In the genomic region with DNA sequence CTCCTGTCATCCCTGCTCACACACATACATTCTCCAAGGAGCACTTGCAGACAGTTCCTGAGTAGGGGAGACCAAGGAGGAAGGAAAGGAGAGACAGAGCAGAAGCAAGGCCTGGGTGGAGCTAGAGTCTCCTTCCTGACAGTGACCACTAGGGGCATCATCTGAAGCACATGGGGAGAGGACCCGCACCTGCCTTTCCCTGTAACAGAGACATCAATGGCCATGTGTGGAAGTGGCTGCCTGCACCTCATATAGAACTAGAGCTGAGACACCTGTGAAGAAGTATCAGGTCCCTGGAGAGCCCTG, we compare ENCODE assay signal across 11 mouse cellular contexts.
A peak's percentile ranks its signal among the peaks of the same experiment; 100 is the strongest.
DNase-seq lines count a peak whose midpoint lies in the region; ATAC-seq and TF ChIP-seq lines count a peak whose summit lies in the region.
"Had no signal": no experiment of that assay in that cellular context is flagged by ENCODE, and none has a peak within 500 bp of the region (broad histone marks: within the 10 kb centered on the region; RNA-seq: fewer than 3 reads in every experiment).

No protein-coding gene starts in this region.

- peak; percentile 48 for DNase-seq in lung, postnatal 0 days (ENCODE audit: low spot score)
- no peak for DNase-seq in lung, postnatal 4 days
- peak; percentile 35 for DNase-seq in ZHBTc4 (ENCODE audit: low read depth, low spot score)
- DNase-seq in adrenal gland, postnatal 10 days, result no peak
- DNase-seq in cerebellum, postnatal 36 days, result no peak
- DNase-seq: cerebellum, adult 11-12 months had no signal

- no peaks in the 10 kb centered on the region for H3K36me3 ChIP-seq in lung, postnatal 0 days (ENCODE audit: insufficient read depth, low read length)
- no peaks in the 10 kb centered on the region for H3K36me3 ChIP-seq in intestine, embryonic 16.5 days (ENCODE audit: control insufficient read depth, insufficient read depth, low read length)
- no peaks in the 10 kb centered on the region; the same call in 1 of the 2 replicates for H3K36me3 ChIP-seq in stomach, embryonic 15.5 days
- H3K36me3 ChIP-seq in forebrain, embryonic 15.5 days, result no peaks in the 10 kb centered on the region
- H3K36me3 ChIP-seq: heart, embryonic 13.5 days; limb, embryonic 13.5 days had no signal

- peak; percentile 72 for TF ChIP-seq CTCF in lung, postnatal 0 days (IDR thresholded peaks at IDR 0.05)

- H3K4me2 ChIP-seq in lung, postnatal 0 days (replicated peaks; ENCODE audit: low read depth, low read length), result no peak overlapping the region
- no peak overlapping the region for H3K4me2 ChIP-seq in intestine, embryonic 16.5 days (ENCODE audit: low read depth, low read length)
- H3K4me2 ChIP-seq in stomach, embryonic 15.5 days, result no peak overlapping the region
- no peak overlapping the region for H3K4me2 ChIP-seq in forebrain, embryonic 15.5 days (replicated peaks)
- H3K4me2 ChIP-seq: heart, embryonic 13.5 days; limb, embryonic 13.5 days had no signal

- no peak for TF ChIP-seq EP300 in lung, postnatal 0 days (IDR thresholded peaks at IDR 0.05)

- no peak overlapping the region for H3K9ac ChIP-seq in lung, postnatal 0 days (replicated peaks; ENCODE audit: low read depth)
- H3K9ac ChIP-seq in intestine, embryonic 16.5 days (ENCODE audit: low read depth, low read length), result no peak overlapping the region
- H3K9ac ChIP-seq in stomach, embryonic 15.5 days, result no peak overlapping the region
- H3K9ac ChIP-seq in forebrain, embryonic 15.5 days (replicated peaks), result no peak overlapping the region
- H3K9ac ChIP-seq: heart, embryonic 13.5 days; limb, embryonic 13.5 days had no signal

- H3K4me3 ChIP-seq in lung, postnatal 0 days (ENCODE audit: low read depth, low read length), result no peak overlapping the region
- no peak overlapping the region for H3K4me3 ChIP-seq in intestine, embryonic 16.5 days (ENCODE audit: low read length)
- H3K4me3 ChIP-seq in stomach, embryonic 15.5 days (replicated peaks), result no peak overlapping the region
- H3K4me3 ChIP-seq in forebrain, embryonic 15.5 days, result no peak overlapping the region
- H3K4me3 ChIP-seq: heart, embryonic 13.5 days; limb, embryonic 13.5 days had no signal

- 21% methylated on average over 1 of the region's 1 CpGs for WGBS in lung, postnatal 0 days
- WGBS in intestine, embryonic 16.5 days, result 42% methylated on average over 1 of the region's 1 CpGs
- 38% methylated on average over 1 of the region's 1 CpGs for WGBS in stomach, embryonic 15.5 days
- 34% methylated on average over 1 of the region's 1 CpGs for WGBS in forebrain, embryonic 15.5 days

- H3K27ac ChIP-seq in lung, postnatal 0 days (ENCODE audit: low read length), result no peak overlapping the region
- peak overlapping the region; percentile 19; the same call in 1 of the 2 replicates for H3K27ac ChIP-seq in intestine, embryonic 16.5 days (ENCODE audit: low read length)
- no peak overlapping the region for H3K27ac ChIP-seq in stomach, embryonic 15.5 days
- no peak overlapping the region for H3K27ac ChIP-seq in forebrain, embryonic 15.5 days (replicated peaks)
- H3K27ac ChIP-seq: heart, embryonic 13.5 days; limb, embryonic 13.5 days had no signal

- H3K9me3 ChIP-seq in lung, postnatal 0 days (ENCODE audit: low read length), result no peaks in the 10 kb centered on the region
- no peaks in the 10 kb centered on the region for H3K9me3 ChIP-seq in intestine, embryonic 16.5 days (ENCODE audit: control insufficient read depth, low read length)
- no peaks in the 10 kb centered on the region for H3K9me3 ChIP-seq in stomach, embryonic 15.5 days
- H3K9me3 ChIP-seq in forebrain, embryonic 15.5 days, result no peaks in the 10 kb centered on the region
- H3K9me3 ChIP-seq: heart, embryonic 13.5 days; limb, embryonic 13.5 days had no signal

- H3K4me1 ChIP-seq in lung, postnatal 0 days (ENCODE audit: insufficient read depth, low read depth, low read length), result no peaks in the 10 kb centered on the region
- 0 out of 2 replicates have a peak, but pooled peaks cover 2% of the 10 kb centered on the region for H3K4me1 ChIP-seq in intestine, embryonic 16.5 days (ENCODE audit: control insufficient read depth, insufficient read depth, low read length)
- peaks cover 3% of the 10 kb centered on the region; the same call in 1 of the 2 replicates for H3K4me1 ChIP-seq in stomach, embryonic 15.5 days
- no peaks in the 10 kb centered on the region for H3K4me1 ChIP-seq in forebrain, embryonic 15.5 days
- H3K4me1 ChIP-seq: heart, embryonic 13.5 days had no signal

- no peaks in the 10 kb centered on the region for H3K27me3 ChIP-seq in lung, postnatal 0 days (replicated peaks; ENCODE audit: insufficient read depth, low read length)
- H3K27me3 ChIP-seq in intestine, embryonic 16.5 days (replicated peaks; ENCODE audit: control insufficient read depth, insufficient read depth, low read length), result no peaks in the 10 kb centered on the region
- H3K27me3 ChIP-seq in stomach, embryonic 15.5 days (replicated peaks), result no peaks in the 10 kb centered on the region
- no peaks in the 10 kb centered on the region for H3K27me3 ChIP-seq in forebrain, embryonic 15.5 days
- H3K27me3 ChIP-seq: limb, embryonic 13.5 days had no signal

- no peak for ATAC-seq in lung, postnatal 0 days
- ATAC-seq in intestine, embryonic 16.5 days, result peak; percentile 49
- ATAC-seq in stomach, embryonic 15.5 days (ENCODE audit: insufficient read depth, low FRiP score, low read depth), result peak; percentile 11; the same call in 1 of the 2 replicates
- no peak for ATAC-seq in forebrain, embryonic 15.5 days (replicated peaks)

Comparison
In these comparisons a context has a peak if more than half of its experiments do, and no peak if none do; other contexts are left out.
1. DNase-seq: peak in lung, postnatal 0 days (single experiment) and ZHBTc4 (single experiment); none in lung, postnatal 4 days (0 of 2), adrenal gland, postnatal 10 days (single experiment) and cerebellum, postnatal 36 days (0 of 2).
2. ATAC-seq: peak in intestine, embryonic 16.5 days (single experiment) and stomach, embryonic 15.5 days (single experiment); none in lung, postnatal 0 days (single experiment) and forebrain, embryonic 15.5 days (single experiment).